Mouse (Mus musculus) midbrain, postnatal 0 days (tissue): ENCODE data around the gene Sgpp2. TPM values are rescaled to one million over a fixed set of nuclear protein-coding genes. Genes with fewer than 3 reads are reported as not detected.

Experiments
- ATAC-seq: fragments of 200-750 bp; cut with Nextera tagmentation; 2 replicates; pipeline ENCODE4 v1.8.0; 2017; ENCODE audit warnings: moderate number of reproducible peaks, mild to moderate bottlenecking, moderate TSS enrichment, moderate library complexity; ENCODE audit not compliant: low FRiP score
- DNase-seq: peaks from one replicate; pipeline ENCODE4 v3.0.0-alpha.2; 2015; ENCODE audit warnings: low spot score
- H3K27ac ChIP-seq: fragments of 300-500 bp; sonication (generic); 2 replicates; pipeline ENCODE4 v1.5.1; 2014; ENCODE audit warnings: low read depth, mild to moderate bottlenecking, low read length, mixed read lengths
- H3K27me3 ChIP-seq: fragments of 300-500 bp; sonication (generic); 2 replicates; pipeline ENCODE4 v1.6.1; 2014; ENCODE audit warnings: low read length, control low read depth, mixed read lengths; ENCODE audit not compliant: insufficient read depth
- H3K36me3 ChIP-seq: fragments of 300-500 bp; sonication (generic); 2 replicates; pipeline ENCODE4 v1.6.1; 2014; ENCODE audit warnings: low read length, control low read depth, mixed read lengths; ENCODE audit not compliant: insufficient read depth
- H3K4me1 ChIP-seq: fragments of 300-500 bp; sonication (generic); 2 replicates; pipeline ENCODE4 v1.6.1; 2014; ENCODE audit warnings: mild to moderate bottlenecking, control low read depth, antibody characterized with exemption, low read length, mixed read lengths; ENCODE audit not compliant: insufficient read depth
- H3K4me2 ChIP-seq: fragments of 300-500 bp; sonication (generic); 2 replicates; pipeline ENCODE4 v1.6.1; 2014; ENCODE audit warnings: low read depth, mild to moderate bottlenecking, low read length, mixed read lengths; ENCODE audit not compliant: poor library complexity, severe bottlenecking
- H3K4me3 ChIP-seq: fragments of 300-500 bp; sonication (generic); 2 replicates; pipeline ENCODE4 v1.5.1; 2014; ENCODE audit warnings: low read depth, mild to moderate bottlenecking, low read length, moderate library complexity
- H3K9ac ChIP-seq: fragments of 300-500 bp; sonication (generic); replicated peaks from 2 replicates; pipeline ENCODE4 v1.6.1; 2014; ENCODE audit warnings: mild to moderate bottlenecking, low read length, moderate library complexity, mixed read lengths; ENCODE audit not compliant: poor library complexity, severe bottlenecking
- H3K9me3 ChIP-seq: fragments of 300-500 bp; sonication (generic); 2 replicates; pipeline ENCODE4 v1.6.1; 2016; ENCODE audit warnings: low read length, control low read depth
- CTCF ChIP-seq: IDR thresholded peaks from 2 replicates; pipeline ENCODE4 v1.5.1; 2016; ENCODE audit warnings: antibody characterized with exemption, mild to moderate bottlenecking
- WGBS: fragments of 180-500 bp; shearing (Covaris S2); extraction: QIAGEN DNeasy Blood & Tissue Kit; methylation state at CpG from one replicate; pipeline ENCODE4 v1.1.7; 2014; 5-methylcytosine and 5-hydroxymethylcytosine counted together
- polyA plus RNA-seq: library from polyadenylated mRNA; unstranded; fragments of >200 nt; fragmentation: Nextera tagmentation; extraction: Ambion mirVana; gene quantifications from 2 replicates; pipeline ENCODE4 v1.2.1, GENCODE M21; 2015
- total RNA-seq: library from RNA; depleted of rRNA; stranded (reverse); fragments of >200 nt; gene quantifications from 2 replicates; pipeline ENCODE4 v1.2.3, GENCODE M21; 2014; rRNA removed

Gene Sgpp2
- total and polyA plus RNA-seq, 2 experiments from 2014 or later: 1.7 to 3.3 TPM

- H3K4me2 ChIP-seq: no peak overlapping the region
- H3K27ac ChIP-seq: no peak overlapping the region
- H3K9ac ChIP-seq: no peak overlapping the region
- H3K27me3 ChIP-seq: no peaks in the 10 kb centered on the region
- peaks cover 17% of the 10 kb centered on the region for H3K36me3 ChIP-seq
- H3K4me1 ChIP-seq: no peaks in the 10 kb centered on the region
- H3K4me3 ChIP-seq: no peak overlapping the region
- TF ChIP-seq CTCF: no peak
- WGBS: 93% methylated on average over 6 of the region's 6 CpGs
- ATAC-seq: no peak
- H3K9me3 ChIP-seq: no peaks in the 10 kb centered on the region
- no peak for DNase-seq
Observed at GRCm38 (mm10) chr1:78446742-78447141, 136.6 kb downstream of the Sgpp2 start.

GRCm38 (mm10) chr1:78448091-78448490 is 137.9 kb downstream of the Sgpp2 start:
- no peaks in the 10 kb centered on the region for H3K27me3 ChIP-seq
- H3K9ac ChIP-seq: no peak overlapping the region
- peaks cover 19% of the 10 kb centered on the region for H3K36me3 ChIP-seq
- no peaks in the 10 kb centered on the region for H3K9me3 ChIP-seq
- H3K4me2 ChIP-seq: no peak overlapping the region
- ATAC-seq: no peak
- TF ChIP-seq CTCF: no peak
- no peak overlapping the region for H3K27ac ChIP-seq
- DNase-seq: no peak
- no peaks in the 10 kb centered on the region for H3K4me1 ChIP-seq
- 37% methylated on average over 1 of the region's 1 CpGs for WGBS
- H3K4me3 ChIP-seq: no peak overlapping the region

GRCm38 (mm10) chr1:78451070-78451854 is 141.1 kb downstream of the Sgpp2 start:
- no peak overlapping the region for H3K4me2 ChIP-seq
- no peaks in the 10 kb centered on the region for H3K27me3 ChIP-seq
- H3K36me3 ChIP-seq: peaks cover 31% of the 10 kb centered on the region
- H3K9ac ChIP-seq: no peak overlapping the region
- ATAC-seq (no peak), DNase-seq (peak; percentile 19)
- H3K9me3 ChIP-seq: no peaks in the 10 kb centered on the region
- TF ChIP-seq CTCF: no peak
- H3K4me1 ChIP-seq: no peaks in the 10 kb centered on the region
- WGBS: 77% methylated on average over 12 of the region's 12 CpGs
- no peak overlapping the region for H3K27ac ChIP-seq
- no peak overlapping the region for H3K4me3 ChIP-seq

GRCm38 (mm10) chr1:78452544-78452943 is 142.4 kb downstream of the Sgpp2 start:
- H3K9me3 ChIP-seq: no peaks in the 10 kb centered on the region
- H3K9ac ChIP-seq: no peak overlapping the region
- DNase-seq (no peak), ATAC-seq (no peak)
- H3K4me1 ChIP-seq: no peaks in the 10 kb centered on the region
- H3K4me2 ChIP-seq: no peak overlapping the region
- H3K27ac ChIP-seq: no peak overlapping the region
- TF ChIP-seq CTCF: no peak
- H3K4me3 ChIP-seq: no peak overlapping the region
- H3K27me3 ChIP-seq: no peaks in the 10 kb centered on the region
- H3K36me3 ChIP-seq: peaks cover 34% of the 10 kb centered on the region
- 90% methylated on average over 6 of the region's 6 CpGs for WGBS

- Histone ChIP-seq H3K9ac (no peak overlapping the region), H3K36me3 (peaks cover 43% of the 10 kb centered on the region), H3K4me3 (no peak overlapping the region), H3K4me1 (no peaks in the 10 kb centered on the region), H3K27ac (no peak overlapping the region), H3K27me3 (no peaks in the 10 kb centered on the region), H3K4me2 (no peak overlapping the region), H3K9me3 (no peaks in the 10 kb centered on the region)
- no peak for DNase-seq
- no peak for TF ChIP-seq CTCF
- WGBS: 91% methylated on average over 8 of the region's 8 CpGs
- ATAC-seq: no peak
Observed at GRCm38 (mm10) chr1:78453886-78454285, 143.7 kb downstream of the Sgpp2 start.

- H3K9ac ChIP-seq: no peak overlapping the region
- H3K9me3 ChIP-seq: no peaks in the 10 kb centered on the region
Observed at GRCm38 (mm10) chr1:78454659-78455058, 144.5 kb downstream of the Sgpp2 start.

More at GRCm38 (mm10) chr1:78454659-78455058, 144.5 kb downstream of the Sgpp2 start:
- H3K4me1 ChIP-seq: no peaks in the 10 kb centered on the region
- peak; percentile 79 for DNase-seq
- TF ChIP-seq CTCF: peak; percentile 88
- no peak overlapping the region for H3K4me3 ChIP-seq
- WGBS: 28% methylated on average over 7 of the region's 7 CpGs
- no peaks in the 10 kb centered on the region for H3K27me3 ChIP-seq
- no peak overlapping the region for H3K27ac ChIP-seq
- ATAC-seq: peak; percentile 23; the same call in 1 of the 2 replicates
- H3K4me2 ChIP-seq: no peak overlapping the region
- H3K36me3 ChIP-seq: peaks cover 45% of the 10 kb centered on the region

Other genes starting within 250 kb of the Sgpp2 start
- gene Pax3, start 113.2 kb upstream of the Sgpp2 start, total RNA-seq: 5.3 and 5.8 TPM in 2 replicates
- 4.4 and 4.5 TPM in 2 replicates for gene Pax3, start 113.2 kb upstream of the Sgpp2 start, polyA plus RNA-seq
- gene Farsb, start 178.6 kb downstream of the Sgpp2 start, total RNA-seq: 85.9 and 90.0 TPM in 2 replicates
- gene Farsb, start 178.6 kb downstream of the Sgpp2 start, polyA plus RNA-seq: 134 and 138 TPM in 2 replicates
- gene Mogat1, start 200.6 kb downstream of the Sgpp2 start, total RNA-seq: 0.22 TPM in 1 of 2 replicates, not detected in the other
- gene Mogat1, start 200.6 kb downstream of the Sgpp2 start, polyA plus RNA-seq: 0.50 and 1.3 TPM in 2 replicates
- gene BC035947, start 201.8 kb downstream of the Sgpp2 start, total RNA-seq: 1.3 and 3.0 TPM in 2 replicates
- gene BC035947, start 201.8 kb downstream of the Sgpp2 start, polyA plus RNA-seq: 1.2 and 1.4 TPM in 2 replicates